Mouse (Mus musculus) kidney, adult 2 months (tissue): ENCODE measurements around the gene Vtn. TPM values are rescaled to one million over a fixed set of nuclear protein-coding genes. Genes with fewer than 3 reads are reported as not detected.

Experiments
- DNase-seq: peaks from one replicate; pipeline ENCODE4 v3.0.0; 2021
- H3K27ac ChIP-seq: fragments of 200-500 bp; 2 replicates; pipeline ENCODE4 v1.5.1; 2012; ENCODE audit warnings: low read depth, low read length, control low read depth, inconsistent platforms; ENCODE audit not compliant: insufficient read depth
- H3K27me3 ChIP-seq: fragments of 200-500 bp; replicated peaks from 2 replicates; pipeline ENCODE4 v1.6.1; 2012; ENCODE audit warnings: mild to moderate bottlenecking, moderate library complexity, low read length, inconsistent platforms; ENCODE audit not compliant: control insufficient read depth, insufficient read depth
- H3K36me3 ChIP-seq: fragments of 200-500 bp; 2 replicates; pipeline ENCODE4 v1.6.1; 2012; ENCODE audit warnings: mild to moderate bottlenecking, moderate library complexity, low read length, inconsistent platforms; ENCODE audit not compliant: control insufficient read depth, insufficient read depth
- H3K4me1 ChIP-seq: fragments of 200-500 bp; 2 replicates; pipeline ENCODE4 v1.6.1; 2011; ENCODE audit warnings: low read length; ENCODE audit not compliant: control insufficient read depth, insufficient read depth
- H3K4me3 ChIP-seq: fragments of 200-500 bp; 2 replicates; pipeline ENCODE4 v1.5.1; 2011; ENCODE audit warnings: mild to moderate bottlenecking, low read depth, low read length, control low read depth; ENCODE audit not compliant: insufficient read depth
- CTCF ChIP-seq: fragments of 200-500 bp; conservative IDR thresholded peaks from 2 replicates; pipeline ENCODE4 v1.5.1; 2011; ENCODE audit warnings: low read depth, mild to moderate bottlenecking, control low read depth, low read length, moderate library complexity, mixed read lengths; ENCODE audit not compliant: insufficient read depth, insufficient read length
- POLR2A ChIP-seq: fragments of 200-500 bp; IDR thresholded peaks from one replicate; pipeline ENCODE4 v1.6.1; 2011; ENCODE audit warnings: low read depth, low read length, control low read depth
- WGBS: fragments of 180-500 bp; shearing (Covaris S2); methylation state at CpG from one replicate; pipeline ENCODE4 v1.1.7; 2018; 5-methylcytosine and 5-hydroxymethylcytosine counted together
- polyA plus RNA-seq: library from polyadenylated mRNA; depleted of rRNA; stranded (reverse); fragments of >200 nt; gene quantifications from 2 replicates; pipeline ENCODE4 v1.2.3, GENCODE M21; 2012

Gene Vtn
- polyA plus RNA-seq, 1 experiment = 3.3 TPM

- H3K36me3 ChIP-seq = no peaks in the 10 kb centered on the region
- TF ChIP-seq POLR2A (no peak), CTCF (no peak)
- no peak overlapping the region for H3K4me3 ChIP-seq
- WGBS = 66% methylated on average over 13 of the region's 13 CpGs
- 0 out of 2 replicates have a peak, but pooled peaks cover 5% of the 10 kb centered on the region for H3K4me1 ChIP-seq
- H3K27ac ChIP-seq = no peak overlapping the region
- H3K27me3 ChIP-seq = no peaks in the 10 kb centered on the region
- no peak for DNase-seq
Measured at GRCm38 (mm10) chr11:78463286-78464036, 35.4 kb upstream of the Vtn start.

GRCm38 (mm10) chr11:78465116-78465515 lies 33.8 kb upstream of the Vtn start:
- Histone ChIP-seq H3K27me3 (no peaks in the 10 kb centered on the region), H3K27ac (no peak overlapping the region), H3K36me3 (no peaks in the 10 kb centered on the region), H3K4me1 (0 out of 2 replicates have a peak, but pooled peaks cover 5% of the 10 kb centered on the region), H3K4me3 (peak overlapping the region; percentile 72; the same call in 1 of the 2 replicates)
- TF ChIP-seq POLR2A = no peak
- no peak for TF ChIP-seq CTCF
- WGBS = 21% methylated on average over 9 of the region's 9 CpGs
- DNase-seq = no peak

- H3K4me1 ChIP-seq = 0 out of 2 replicates have a peak, but pooled peaks cover 5% of the 10 kb centered on the region
- under 1% methylated on average over 41 of the region's 41 CpGs for WGBS
- peak; percentile 93 for DNase-seq
- no peak for TF ChIP-seq POLR2A
- no peak for TF ChIP-seq CTCF
- H3K27me3 ChIP-seq = no peaks in the 10 kb centered on the region
- no peaks in the 10 kb centered on the region for H3K36me3 ChIP-seq
- H3K4me3 ChIP-seq = peak within 1 kb of the TSS; percentile 72
- peak within 1 kb of the TSS; percentile 76 for H3K27ac ChIP-seq
Measured at GRCm38 (mm10) chr11:78465568-78466180, 33.2 kb upstream of the Vtn start, which contains the start of gene Slc46a1. Gene Slc46a1, plus strand, starts transcription at chr11:78465697.

GRCm38 (mm10) chr11:78466242-78466912 lies 32.5 kb upstream of the Vtn start:
- no peaks in the 10 kb centered on the region for H3K27me3 ChIP-seq
- peak overlapping the region; percentile 72 for H3K4me3 ChIP-seq
- H3K27ac ChIP-seq = no peak overlapping the region
- WGBS = 52% methylated on average over 23 of the region's 23 CpGs
- H3K4me1 ChIP-seq = 0 out of 2 replicates have a peak, but pooled peaks cover 5% of the 10 kb centered on the region
- no peak for DNase-seq
- TF ChIP-seq CTCF (no peak), POLR2A (no peak)
- H3K36me3 ChIP-seq = no peaks in the 10 kb centered on the region

GRCm38 (mm10) chr11:78467515-78467914 lies 31.4 kb upstream of the Vtn start:
- no peak for TF ChIP-seq POLR2A
- TF ChIP-seq CTCF = no peak
- no peak overlapping the region for H3K4me3 ChIP-seq
- H3K27me3 ChIP-seq = no peaks in the 10 kb centered on the region
- 0 out of 2 replicates have a peak, but pooled peaks cover 5% of the 10 kb centered on the region for H3K4me1 ChIP-seq
- no peak overlapping the region for H3K27ac ChIP-seq
- WGBS = 72% methylated on average over 7 of the region's 7 CpGs
- no peaks in the 10 kb centered on the region for H3K36me3 ChIP-seq
- DNase-seq = no peak

- no peak overlapping the region for H3K4me3 ChIP-seq
- H3K27me3 ChIP-seq = no peaks in the 10 kb centered on the region
- no peak for DNase-seq
- no peaks in the 10 kb centered on the region for H3K36me3 ChIP-seq
- no peak for TF ChIP-seq CTCF
- no peak for TF ChIP-seq POLR2A
- WGBS = 59% methylated on average over 3 of the region's 3 CpGs
- H3K27ac ChIP-seq = no peak overlapping the region
- 0 out of 2 replicates have a peak, but pooled peaks cover 5% of the 10 kb centered on the region for H3K4me1 ChIP-seq
Measured at GRCm38 (mm10) chr11:78467932-78468331, 31.0 kb upstream of the Vtn start.
